Mouse (Mus musculus) kidney, adult 10 weeks (tissue): ENCODE measurements around the gene Plekha3. TPM values are rescaled to one million over a fixed set of nuclear protein-coding genes. Genes with fewer than 3 reads are reported as not detected.

Experiments
- polyA plus RNA-seq: library from polyadenylated mRNA; stranded (reverse); fragments of 350-450 nt; fragmentation: Illumina TruSeq; extraction: RNeasy Lipid Tissue Mini Kit (QIAGEN cat#74804); gene quantifications from one replicate; pipeline ENCODE4 v1.2.3, GENCODE M21; 2014; ENCODE audit warnings: low read depth, low replicate concordance

Gene Plekha3
- 75.0 TPM for polyA plus RNA-seq

DNA sequence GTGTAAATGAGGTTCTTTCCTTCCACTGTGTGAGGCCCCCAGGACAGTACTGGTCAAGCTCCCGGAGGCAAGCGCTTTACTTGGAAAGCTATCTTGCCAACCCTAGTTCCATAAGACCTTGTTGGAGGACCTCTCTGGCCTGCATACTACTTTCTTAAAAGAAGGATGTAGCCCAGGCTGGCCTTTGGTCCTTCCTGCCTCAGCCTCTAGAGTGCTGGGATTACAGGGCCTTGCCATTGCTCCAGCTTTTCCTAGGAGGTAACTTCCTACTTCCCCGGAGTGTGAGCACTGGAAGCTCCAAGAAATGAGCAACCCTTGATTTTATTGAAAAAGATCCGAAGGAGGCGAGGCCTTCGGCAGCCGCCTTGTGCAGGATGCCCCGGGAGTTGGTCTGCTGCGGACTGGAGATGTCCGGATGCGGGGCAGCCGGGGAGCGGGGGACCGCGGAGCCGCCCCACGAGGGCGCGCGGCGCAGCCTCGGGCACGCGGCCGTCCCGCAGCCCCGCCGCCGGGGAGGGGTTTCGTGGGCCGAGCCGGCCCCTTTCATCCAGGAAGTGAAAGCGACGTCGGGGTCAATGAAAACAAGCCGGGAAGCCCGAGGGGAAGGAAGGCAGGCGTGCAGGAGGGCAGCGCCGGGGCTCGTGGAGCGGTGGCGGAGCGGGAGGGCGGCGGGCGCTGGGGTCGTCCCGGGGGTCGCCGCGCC lies at the start of gene Plekha3:
TSS of gene Plekha3 (plus strand) at position 557 of the 703 bp plus-strand sequence.

DNA sequence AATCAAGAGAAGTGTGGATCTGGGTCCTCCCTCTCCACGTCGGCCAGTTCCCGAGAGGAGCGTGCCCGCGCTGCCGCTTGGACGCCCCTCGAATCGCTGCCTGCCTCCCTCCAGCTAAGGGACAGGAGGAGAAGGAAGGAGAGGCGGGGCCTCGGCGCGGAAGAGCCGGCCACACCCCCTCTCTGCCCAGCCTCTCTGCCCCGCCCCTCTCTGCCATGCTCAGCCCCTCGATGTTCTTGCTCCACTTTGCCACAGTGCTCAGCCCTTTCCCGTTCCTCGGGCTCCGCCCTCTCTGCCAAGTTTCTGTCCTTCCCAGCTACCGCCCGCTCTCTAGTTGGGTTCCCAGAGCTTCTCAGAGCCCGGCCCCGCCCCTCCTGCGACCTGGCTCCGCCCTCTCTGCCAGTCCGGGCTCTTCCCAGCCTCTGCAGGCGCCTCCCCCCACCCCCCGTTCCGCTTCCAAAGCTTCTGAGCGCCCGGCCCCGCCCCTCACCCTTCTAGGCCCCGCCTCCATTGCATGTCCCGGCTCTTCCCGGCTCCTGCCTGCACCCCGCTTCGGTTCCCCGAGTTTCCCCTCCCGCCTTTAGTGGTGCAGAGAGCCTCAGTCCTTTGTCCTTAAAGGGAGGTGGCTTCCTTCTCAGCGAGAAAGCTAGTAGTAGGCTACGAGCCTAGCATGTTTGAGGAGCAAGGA lies 27.1 kb upstream of the Plekha3 start, which contains the start of the genes Prkra and Pjvk:
TSS of gene Prkra (minus strand) at position 133 of the 688 bp plus-strand sequence.
TSS of gene Pjvk (plus strand) at position 594 of the 688 bp plus-strand sequence.

DNA sequence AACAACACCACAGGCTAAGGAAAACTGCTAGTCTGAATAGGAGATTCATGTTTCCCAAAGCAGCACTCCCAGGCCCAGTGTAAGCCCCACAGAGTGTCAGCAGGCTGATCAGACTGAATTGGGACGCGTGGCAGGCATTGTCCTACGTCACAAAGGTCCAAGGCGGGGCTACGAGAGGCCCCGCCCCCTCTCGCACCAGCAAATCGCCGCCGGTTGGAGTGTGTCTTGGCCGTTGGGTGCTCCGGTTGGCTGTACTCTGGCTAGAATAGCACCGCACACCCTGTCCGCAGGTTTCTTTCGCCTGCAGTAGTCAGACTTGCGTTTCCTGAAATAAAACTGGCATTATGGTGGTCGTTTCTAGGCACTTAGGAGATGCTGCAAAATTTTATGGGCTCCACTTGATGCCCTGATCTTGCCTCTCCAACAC lies 2.1 kb upstream of the Plekha3 start, which contains the start of gene Fkbp7:
TSS of gene Fkbp7 (minus strand) at position 151 of the 427 bp plus-strand sequence.

Other genes with a start within 250 kb of the Plekha3 start
- gene Prkra, start 27.3 kb upstream of the Plekha3 start, polyA plus RNA-seq = 30.0 TPM
- 5.5 TPM for gene Pjvk, start 26.8 kb upstream of the Plekha3 start, polyA plus RNA-seq
- gene Fkbp7, start 2.2 kb upstream of the Plekha3 start, polyA plus RNA-seq = 31.7 TPM